Mouse (Mus musculus): ENCODE measurements around the gene Plxna1.

The Plxna1 gene

GRCm38 (mm10) chr6:89296001-89296709 is 66.3 kb downstream of the Plxna1 start:
- in situ Hi-C loops (cut with MboI; ENCODE audit: low pct_unique_long_range_greater_than_20kb in 1 of 2, low sequenced_read_pairs in 2 of 2, unreplicated experiment in 1 of 2): no loop called here

- in situ Hi-C loops (cut with MboI; ENCODE audit: low pct_unique_long_range_greater_than_20kb in 1 of 2, low sequenced_read_pairs in 2 of 2, unreplicated experiment in 1 of 2): no loop called here
Observed at GRCm38 (mm10) chr6:89294621-89295020, 67.8 kb downstream of the Plxna1 start.

GRCm38 (mm10) chr6:89291494-89291893 is 70.9 kb downstream of the Plxna1 start:
- in situ Hi-C loops (cut with MboI; ENCODE audit: low pct_unique_long_range_greater_than_20kb in 1 of 2, low sequenced_read_pairs in 2 of 2, unreplicated experiment in 1 of 2): no loop called here

GRCm38 (mm10) chr6:89288156-89288555 is 74.3 kb downstream of the Plxna1 start:
- in situ Hi-C loops (cut with MboI; ENCODE audit: low pct_unique_long_range_greater_than_20kb in 1 of 2, low sequenced_read_pairs in 2 of 2, unreplicated experiment in 1 of 2): no loop called here

GRCm38 (mm10) chr6:89286700-89287428 is 75.6 kb downstream of the Plxna1 start:
- in situ Hi-C loops (cut with MboI; ENCODE audit: low pct_unique_long_range_greater_than_20kb in 1 of 2, low sequenced_read_pairs in 2 of 2, unreplicated experiment in 1 of 2): no loop called here

- in situ Hi-C loops (cut with MboI; ENCODE audit: low pct_unique_long_range_greater_than_20kb in 1 of 2, low sequenced_read_pairs in 2 of 2, unreplicated experiment in 1 of 2): no loop called here
Observed at GRCm38 (mm10) chr6:89286286-89286655, 76.1 kb downstream of the Plxna1 start.

- in situ Hi-C loops (cut with MboI; ENCODE audit: low pct_unique_long_range_greater_than_20kb in 1 of 2, low sequenced_read_pairs in 2 of 2, unreplicated experiment in 1 of 2): no loop called here
Observed at GRCm38 (mm10) chr6:89285561-89286285, 76.7 kb downstream of the Plxna1 start.

GRCm38 (mm10) chr6:89285116-89285515 is 77.3 kb downstream of the Plxna1 start:
- in situ Hi-C loops (cut with MboI; ENCODE audit: low pct_unique_long_range_greater_than_20kb in 1 of 2, low sequenced_read_pairs in 2 of 2, unreplicated experiment in 1 of 2): no loop called here

GRCm38 (mm10) chr6:89283095-89283494 is 79.3 kb downstream of the Plxna1 start:
- in situ Hi-C loops (cut with MboI; ENCODE audit: low pct_unique_long_range_greater_than_20kb in 1 of 2, low sequenced_read_pairs in 2 of 2, unreplicated experiment in 1 of 2): no loop called here

- in situ Hi-C loops (cut with MboI; ENCODE audit: low pct_unique_long_range_greater_than_20kb in 1 of 2, low sequenced_read_pairs in 2 of 2, unreplicated experiment in 1 of 2): no loop called here
Observed at GRCm38 (mm10) chr6:89282626-89283025, 79.8 kb downstream of the Plxna1 start.

- in situ Hi-C loops (cut with MboI; ENCODE audit: low pct_unique_long_range_greater_than_20kb in 1 of 2, low sequenced_read_pairs in 2 of 2, unreplicated experiment in 1 of 2): no loop called here
Observed at GRCm38 (mm10) chr6:89281492-89282332, 80.7 kb downstream of the Plxna1 start.

GRCm38 (mm10) chr6:89280555-89280954 is 81.9 kb downstream of the Plxna1 start:
- in situ Hi-C loops (cut with MboI; ENCODE audit: low pct_unique_long_range_greater_than_20kb in 1 of 2, low sequenced_read_pairs in 2 of 2, unreplicated experiment in 1 of 2): no loop called here

GRCm38 (mm10) chr6:89271731-89272475 is 90.5 kb downstream of the Plxna1 start:
- in situ Hi-C loops (cut with MboI; ENCODE audit: low pct_unique_long_range_greater_than_20kb in 1 of 2, low sequenced_read_pairs in 2 of 2, unreplicated experiment in 1 of 2): no loop called here

- in situ Hi-C loops (cut with MboI; ENCODE audit: low pct_unique_long_range_greater_than_20kb in 1 of 2, low sequenced_read_pairs in 2 of 2, unreplicated experiment in 1 of 2): no loop called here
Observed at GRCm38 (mm10) chr6:89267181-89267580, 95.2 kb downstream of the Plxna1 start.
